Mouse (Mus musculus) testis, adult 2 months (tissue): ENCODE measurements around the gene Lag3.

Experiments
- CTCF ChIP-seq: fragments of 200-500 bp; IDR thresholded peaks from 2 replicates; pipeline ENCODE4 v1.5.1; 2012; ENCODE audit warnings: low read depth, mild to moderate bottlenecking, inconsistent platforms, low read length, moderate library complexity; ENCODE audit not compliant: control insufficient read depth, insufficient read depth, insufficient replicate concordance
- POLR2A ChIP-seq: fragments of 200-500 bp; IDR thresholded peaks from 2 replicates; pipeline ENCODE4 v1.6.1; 2012; ENCODE audit warnings: low read depth, mild to moderate bottlenecking, inconsistent platforms, low read length, moderate library complexity; ENCODE audit not compliant: control insufficient read depth

GRCm38 (mm10) chr6:124885956-124886381 is 25.5 kb downstream of the Lag3 start:
- TF ChIP-seq CTCF (no peak), POLR2A (no peak)
